Mouse (Mus musculus) cerebellum, adult 11-12 months (tissue): ENCODE data around the gene Foxn2.
"Not testable (repeated sequence)": the region's sequence is repeated elsewhere in the genome, so short reads cannot be mapped to it uniquely, and the experiment has no call there.

Source experiments
- DNase-seq: peaks from one replicate; pipeline ENCODE4 v3.0.0; 2022

Gene Foxn2

GRCm38 (mm10) chr17:88440285-88441000 lies at the start of gene Foxn2:
Foxn2 (plus strand) TSS chr17:88440711.
- peak; percentile 93 for DNase-seq

GRCm38 (mm10) chr17:88397501-88397900 lies 43.0 kb upstream of the Foxn2 start:
- no peak for DNase-seq

DNA sequence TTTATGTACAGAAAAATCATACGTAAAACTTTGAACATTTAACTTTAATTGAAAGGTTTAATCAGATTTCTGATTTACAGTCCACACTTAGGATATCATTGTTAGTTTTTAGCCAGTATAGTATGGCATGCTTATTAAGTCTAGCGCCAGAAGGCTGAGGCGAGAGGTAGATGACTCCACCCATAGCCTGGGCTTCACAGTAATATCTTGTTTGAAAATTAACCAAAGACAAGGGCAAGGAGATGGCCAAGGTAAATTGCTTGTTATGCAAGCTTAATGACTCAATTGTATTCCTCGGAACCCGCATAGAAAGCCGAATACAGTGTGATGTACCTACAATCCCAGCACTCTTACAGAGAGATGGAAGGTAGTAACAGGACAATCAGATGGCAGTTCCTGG lies 42.4 kb upstream of the Foxn2 start:
- DNase-seq, result no peak

DNA sequence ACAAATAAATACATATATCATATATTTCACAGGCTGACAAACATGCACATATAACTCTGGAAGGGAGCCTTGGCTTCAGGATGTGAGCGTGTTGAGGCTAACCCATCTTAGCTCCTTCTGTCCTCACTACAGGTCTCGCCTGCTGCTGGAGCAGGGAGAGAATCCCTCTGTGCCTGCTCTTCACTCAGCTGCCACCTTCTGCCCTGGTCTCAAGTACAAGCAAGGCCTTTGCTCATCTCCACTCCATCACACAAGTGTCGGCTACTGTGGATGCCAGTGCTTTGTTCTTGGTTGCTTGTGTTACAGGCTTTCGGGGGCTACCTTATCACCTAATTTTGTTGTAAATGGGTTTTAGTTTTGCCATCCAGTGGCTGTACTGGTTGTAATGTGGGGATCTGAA lies 41.7 kb upstream of the Foxn2 start:
- DNase-seq, result peak; percentile 69

DNA sequence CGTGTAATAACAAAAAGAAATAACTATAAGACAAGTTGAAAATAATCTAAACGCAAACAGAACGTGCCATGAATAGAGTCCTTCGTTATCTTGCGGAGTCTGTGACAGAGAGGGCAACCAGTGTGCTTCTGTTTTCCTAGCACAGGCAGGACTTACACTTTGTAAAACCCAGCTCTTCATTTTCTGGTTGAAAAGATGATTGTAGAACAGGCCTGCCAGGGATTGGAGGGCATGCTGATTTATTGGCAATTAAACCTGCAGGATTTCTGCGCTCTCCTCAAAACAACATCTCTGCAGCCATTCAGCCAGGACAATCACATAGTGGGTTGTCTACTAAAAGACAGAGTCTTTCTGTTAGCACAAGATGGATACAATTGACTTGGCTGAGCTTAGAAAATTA lies 40.4 kb upstream of the Foxn2 start:
- peak; percentile 80 for DNase-seq

DNA sequence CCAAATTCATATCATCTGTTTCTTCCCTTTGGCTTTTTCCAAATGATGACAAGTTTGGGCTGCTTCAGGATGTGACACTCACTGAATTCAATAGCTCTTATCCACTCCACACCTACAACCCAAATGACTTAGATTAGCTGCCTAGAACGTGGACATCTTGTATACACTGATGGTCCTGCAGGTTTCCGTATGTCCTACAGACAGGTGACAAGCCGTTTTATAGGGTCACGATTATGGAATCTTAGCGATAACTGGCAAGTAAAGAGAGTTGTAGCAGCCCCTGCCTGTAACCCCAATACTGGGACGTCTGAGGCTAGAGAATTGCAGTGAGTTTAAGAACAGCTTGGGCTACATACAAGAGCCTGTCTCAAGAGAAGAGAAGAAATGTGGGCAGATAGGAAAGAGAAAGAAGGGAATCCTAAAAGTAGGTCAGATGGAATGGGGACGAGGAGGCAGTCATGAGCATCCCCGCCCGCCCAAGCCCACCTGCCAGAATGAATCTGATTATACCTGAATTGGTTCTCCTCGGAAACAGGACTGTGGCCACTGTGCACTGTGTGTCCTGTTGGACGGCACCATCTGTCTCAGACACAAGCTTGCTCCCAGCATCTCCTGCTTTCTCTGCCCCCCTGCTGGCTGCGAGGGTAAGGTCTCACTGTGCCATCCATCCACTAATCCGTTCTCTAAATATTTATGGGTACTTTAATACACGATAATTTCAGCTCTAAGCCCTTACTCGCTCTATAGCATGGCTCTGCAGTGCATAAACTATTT lies 39.6 kb upstream of the Foxn2 start:
- peak; percentile 91 for DNase-seq

- DNase-seq, result no peak
These were observed 37.2 kb upstream of the Foxn2 start for GRCm38 (mm10) chr17:88403269-88403668.

DNA sequence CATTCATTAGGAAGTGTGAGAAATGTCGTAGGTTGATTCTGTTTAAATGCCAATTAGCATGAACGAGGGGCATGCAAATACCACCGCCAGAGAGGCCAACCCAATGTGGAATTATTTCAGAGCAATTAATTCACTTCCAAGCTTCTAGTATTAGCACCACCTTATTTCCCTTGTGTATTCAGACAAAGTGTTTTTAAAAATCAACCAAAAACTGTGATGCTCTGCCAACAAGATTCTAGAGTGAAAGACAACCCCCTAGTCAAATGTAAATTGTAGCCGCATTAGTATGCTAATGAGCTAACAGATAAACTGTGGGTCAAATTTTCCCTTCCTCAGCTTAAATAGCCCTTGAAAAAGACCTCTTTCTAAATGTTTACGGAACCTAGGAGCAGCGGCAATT lies 36.0 kb upstream of the Foxn2 start:
- DNase-seq, result no peak

GRCm38 (mm10) chr17:88405076-88405475 lies 35.4 kb upstream of the Foxn2 start:
- no peak for DNase-seq

- no peak for DNase-seq
These were observed 30.8 kb upstream of the Foxn2 start for GRCm38 (mm10) chr17:88409706-88410105.

DNA sequence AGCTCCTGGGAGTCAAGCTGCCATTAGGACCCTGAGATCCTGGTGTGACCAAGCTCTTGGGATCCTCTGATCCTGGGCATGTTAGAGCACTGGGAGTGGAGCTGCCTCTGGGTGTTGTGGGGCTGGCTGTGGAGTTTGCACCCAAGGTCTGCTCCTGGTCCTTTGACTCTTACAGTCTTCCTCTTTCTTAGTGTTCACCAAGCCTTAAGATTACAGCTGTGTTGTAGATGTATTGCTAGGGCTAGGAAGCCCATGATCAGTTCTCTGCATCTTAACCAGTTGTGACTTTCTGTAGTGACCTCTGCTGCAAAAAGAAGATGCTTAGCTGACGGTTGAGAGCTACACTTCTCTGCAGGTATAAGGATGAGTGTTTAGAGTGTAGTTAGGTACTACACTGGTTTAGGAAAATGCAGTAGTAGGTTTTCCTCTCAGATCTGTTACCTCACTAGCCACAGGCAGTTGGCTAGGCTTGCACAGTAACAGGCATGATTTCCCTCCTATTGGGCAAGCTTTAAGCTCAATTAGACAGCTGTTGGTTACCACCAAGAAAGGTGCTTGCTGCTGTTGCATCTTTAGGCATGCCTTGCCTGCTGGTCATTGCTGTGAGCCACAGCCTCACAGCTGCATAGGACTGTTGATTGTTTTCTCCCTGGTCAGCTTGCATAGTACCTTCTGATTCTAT lies 27.2 kb upstream of the Foxn2 start:
- DNase-seq, result no peak

GRCm38 (mm10) chr17:88420426-88420825 lies 20.1 kb upstream of the Foxn2 start:
- DNase-seq, result no peak

- DNase-seq, result peak; percentile 95
These were observed 19.3 kb upstream of the Foxn2 start for GRCm38 (mm10) chr17:88421246-88421645.

DNA sequence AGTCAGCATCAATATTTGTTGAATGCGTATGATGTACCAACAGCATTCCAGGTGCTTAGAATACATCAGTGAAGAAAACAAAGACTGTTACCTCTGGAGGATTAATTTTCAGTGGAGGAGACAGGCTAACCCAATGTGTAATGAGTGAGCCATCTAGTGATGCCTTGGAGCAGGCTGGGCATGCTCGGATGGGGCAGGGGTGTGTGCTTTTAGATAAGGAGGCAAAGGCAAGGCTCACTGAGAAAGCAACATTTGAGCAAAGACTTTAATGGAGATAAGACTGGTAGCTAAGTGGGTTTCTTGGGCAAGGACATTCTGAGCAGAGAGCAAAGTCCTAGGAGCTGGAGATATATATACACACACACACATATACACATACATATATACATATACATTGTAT lies 9.8 kb upstream of the Foxn2 start:
- no peak for DNase-seq

DNA sequence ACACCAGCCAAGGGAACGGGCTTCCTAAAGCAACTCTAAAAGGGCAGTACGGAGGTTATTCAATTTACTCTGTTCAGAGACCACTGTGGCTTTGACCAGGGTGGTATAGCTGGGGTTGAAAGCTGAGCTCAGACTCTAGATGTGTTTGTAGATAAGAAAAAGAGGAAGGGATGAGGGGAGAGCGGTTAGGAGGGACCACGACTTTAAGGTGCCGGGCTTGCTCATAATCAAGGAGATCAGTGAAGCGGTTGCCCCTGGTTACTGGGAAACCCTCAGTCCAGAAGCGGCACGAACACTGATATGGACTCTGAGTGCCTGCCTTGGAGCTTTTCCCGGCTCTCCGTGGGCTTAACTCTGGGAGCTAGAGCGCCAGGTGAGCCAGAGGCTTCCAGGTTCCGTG lies 9.0 kb upstream of the Foxn2 start:
- no peak for DNase-seq

DNA sequence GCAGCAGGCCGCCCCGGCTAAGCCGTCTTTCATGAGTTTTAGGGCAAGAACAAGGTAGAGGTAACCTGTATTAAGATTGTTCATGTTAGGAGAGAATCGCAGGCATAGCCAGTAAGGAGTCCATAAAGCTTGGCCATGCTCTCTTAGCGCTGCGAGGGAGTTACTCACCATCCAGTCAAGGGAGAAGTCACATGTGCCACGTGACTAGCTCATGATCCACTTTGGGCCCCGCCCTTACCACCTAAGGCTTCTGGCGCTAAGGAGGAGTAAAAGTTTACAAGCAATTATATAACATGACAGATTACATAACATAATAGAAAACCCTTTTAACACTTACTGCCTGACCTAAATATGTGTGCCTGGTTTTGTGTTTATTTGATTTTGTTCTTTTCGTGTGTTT lies 8.5 kb upstream of the Foxn2 start:
- no peak for DNase-seq

GRCm38 (mm10) chr17:88435322-88435721 lies 5.2 kb upstream of the Foxn2 start:
- DNase-seq, result no peak

DNA sequence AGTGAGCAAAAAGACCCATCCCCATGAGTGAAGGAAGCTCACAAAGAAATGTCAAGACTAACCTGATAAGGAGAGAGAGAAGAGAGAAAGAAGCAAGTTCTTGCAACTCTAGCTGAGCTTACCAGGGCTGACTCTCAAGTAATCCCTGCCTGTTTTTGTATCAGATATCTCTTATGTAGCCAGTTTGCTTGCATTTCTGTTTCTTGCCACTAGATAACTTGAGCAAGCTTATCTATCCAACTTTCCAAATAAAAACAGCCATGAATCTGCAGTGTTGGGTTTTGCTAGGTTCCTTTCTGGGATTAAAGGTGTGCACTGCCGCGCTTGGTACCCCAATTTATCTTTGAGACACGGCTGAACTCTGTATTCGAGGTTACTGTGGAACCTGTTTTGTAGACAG lies 4.2 kb upstream of the Foxn2 start:
- DNase-seq, result no peak

DNA sequence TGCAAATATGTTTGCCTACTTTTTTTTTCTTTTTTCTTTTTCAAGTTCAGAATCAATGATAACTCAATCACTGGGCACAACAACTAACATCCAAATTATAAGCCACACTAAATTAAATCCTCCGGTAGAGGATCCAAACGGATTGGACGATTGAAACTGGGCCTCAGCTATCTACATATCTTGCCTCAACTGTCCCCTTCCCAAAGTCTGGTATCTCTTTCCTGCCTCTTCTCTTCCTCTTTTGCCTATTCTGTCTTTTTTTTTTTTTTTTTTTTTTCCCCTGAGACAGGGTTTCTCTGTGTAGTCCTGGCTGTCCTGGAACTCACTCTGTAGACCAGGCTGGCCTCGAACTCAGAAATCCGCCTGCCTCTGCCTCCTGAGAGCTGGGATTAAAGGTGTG lies 3.8 kb upstream of the Foxn2 start:
- DNase-seq, result not testable (repeated sequence)

DNA sequence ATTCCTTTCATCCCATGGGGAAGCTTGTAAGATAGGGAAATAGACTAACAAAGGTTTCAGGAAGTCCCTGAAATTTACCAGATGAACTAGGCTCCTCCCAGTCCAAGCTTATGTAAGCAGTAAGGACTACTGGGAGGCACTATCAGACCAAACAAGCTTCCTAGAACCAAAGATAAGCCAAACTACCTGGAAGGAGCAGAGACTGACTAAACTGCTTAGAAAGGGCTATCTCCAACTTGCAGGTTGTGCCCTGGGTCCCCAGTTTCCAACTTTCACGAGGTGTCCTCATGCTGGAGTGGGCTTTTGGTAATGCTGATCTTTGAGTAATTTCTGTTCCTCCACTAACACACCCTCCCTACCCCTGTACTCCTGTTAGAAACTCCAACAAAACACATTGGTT lies 3.1 kb upstream of the Foxn2 start:
- DNase-seq, result no peak

- DNase-seq, result peak; percentile 52
These were observed 918 bp upstream of the Foxn2 start for GRCm38 (mm10) chr17:88439536-88440050.

DNA sequence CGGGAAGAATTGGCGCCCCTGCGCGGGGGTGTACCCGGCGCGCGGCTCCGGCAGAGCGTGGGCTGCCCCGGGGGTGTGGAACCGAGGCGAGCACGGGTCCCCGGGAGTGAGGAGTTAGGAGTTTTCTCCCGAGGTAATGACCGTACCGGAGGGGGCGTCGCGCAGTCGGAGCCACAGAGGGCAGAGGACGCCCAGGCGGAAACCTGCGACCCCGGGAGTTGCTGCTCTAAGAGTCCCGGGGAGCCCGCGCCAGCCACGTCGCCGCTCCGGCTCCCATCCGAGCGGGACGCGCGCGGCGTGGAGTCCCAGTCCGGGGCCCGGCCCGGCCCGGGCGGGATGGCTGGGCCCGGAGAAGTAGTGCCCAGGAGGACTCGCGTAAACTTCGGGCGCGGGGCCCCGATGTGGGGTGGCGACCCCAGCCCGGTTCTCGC lies 505 bp downstream of the Foxn2 start:
- DNase-seq, result no peak

DNA sequence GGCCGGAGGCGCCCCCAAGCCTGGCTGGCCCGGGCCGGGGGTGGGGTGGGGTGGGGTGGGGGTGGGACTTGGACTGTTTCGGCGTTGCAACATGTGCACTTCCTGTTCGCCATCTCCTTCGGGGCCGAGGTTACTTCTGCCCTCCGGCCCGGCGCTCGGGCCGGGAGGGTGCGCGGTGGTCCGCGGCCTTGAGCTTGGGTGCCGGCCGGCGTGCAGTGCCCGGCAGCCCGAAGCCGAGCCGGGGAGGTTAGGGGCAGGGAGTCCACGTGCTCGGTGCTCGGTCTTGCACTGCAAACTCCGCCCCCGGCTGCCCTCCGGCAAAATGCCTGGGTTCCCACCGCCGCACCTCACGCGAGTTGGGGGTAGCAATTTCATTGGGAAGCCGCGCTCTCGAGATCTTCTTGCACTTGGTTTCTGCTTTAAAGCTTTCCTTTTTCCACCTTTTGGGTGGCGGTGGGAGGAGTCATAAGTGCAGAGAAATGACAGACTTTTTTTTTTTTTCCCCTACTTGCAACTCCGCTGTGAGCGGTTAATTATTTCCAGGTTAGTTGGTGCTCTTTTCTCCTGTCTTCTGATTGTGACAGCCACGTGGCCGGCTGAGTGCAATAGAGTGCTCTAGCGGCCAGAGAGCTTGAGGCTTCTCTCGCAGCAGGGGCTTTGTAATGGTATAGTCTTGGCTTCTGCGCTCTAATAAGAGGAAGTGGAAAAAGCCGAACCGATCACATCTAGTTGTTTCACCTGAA lies 1.1 kb downstream of the Foxn2 start:
- DNase-seq, result peak; percentile 80
